Mouse (Mus musculus): ENCODE data around the gene Gm9117. TPM values are rescaled to one million over a fixed set of nuclear protein-coding genes. Genes with fewer than 3 reads are reported as not detected.
"Not testable (repeated sequence)": the region's sequence is repeated elsewhere in the genome, so short reads cannot be mapped to it uniquely, and the experiment has no call there.

Gene Gm9117
- not detected in 2 replicates for polyA plus RNA-seq (2015; fragmentation: Nextera tagmentation; extraction: Ambion mirVana)

- H3K9me3 ChIP-seq (replicated peaks); H3K4me2 ChIP-seq; ATAC-seq (ENCODE audit: insufficient read depth); H3K4me3 ChIP-seq (replicated peaks); H3K36me3 ChIP-seq (replicated peaks); H3K27me3 ChIP-seq; H3K9ac ChIP-seq; H3K4me1 ChIP-seq (replicated peaks); H3K27ac ChIP-seq (replicated peaks): not testable (repeated sequence)
- WGBS (ENCODE audit: insufficient replicate concordance): 55% methylated on average over 4 of the region's 4 CpGs
Measured at GRCm38 (mm10) chr3:93943443-93943842, at the start of gene Gm9117. TSS of gene Gm9117 (minus strand) at chr3:93943543.

GRCm38 (mm10) chr3:93968938-93969337 is 25.6 kb upstream of the Gm9117 start:
- not testable (repeated sequence) for ATAC-seq (ENCODE audit: insufficient read depth); H3K4me3 ChIP-seq (replicated peaks); H3K9me3 ChIP-seq (replicated peaks); H3K4me2 ChIP-seq; H3K27me3 ChIP-seq; H3K4me1 ChIP-seq (replicated peaks); H3K9ac ChIP-seq; H3K36me3 ChIP-seq (replicated peaks); H3K27ac ChIP-seq (replicated peaks)
- WGBS (ENCODE audit: insufficient replicate concordance): 59% methylated on average over 6 of the region's 6 CpGs

- WGBS (ENCODE audit: insufficient replicate concordance): 31% methylated on average over 2 of the region's 4 CpGs
- H3K36me3 ChIP-seq (replicated peaks): not testable (repeated sequence)
Measured at GRCm38 (mm10) chr3:93961214-93961613, 17.9 kb upstream of the Gm9117 start, which contains the start of gene Tdpoz5. TSS of gene Tdpoz5 (minus strand) at chr3:93961314.

DNA sequence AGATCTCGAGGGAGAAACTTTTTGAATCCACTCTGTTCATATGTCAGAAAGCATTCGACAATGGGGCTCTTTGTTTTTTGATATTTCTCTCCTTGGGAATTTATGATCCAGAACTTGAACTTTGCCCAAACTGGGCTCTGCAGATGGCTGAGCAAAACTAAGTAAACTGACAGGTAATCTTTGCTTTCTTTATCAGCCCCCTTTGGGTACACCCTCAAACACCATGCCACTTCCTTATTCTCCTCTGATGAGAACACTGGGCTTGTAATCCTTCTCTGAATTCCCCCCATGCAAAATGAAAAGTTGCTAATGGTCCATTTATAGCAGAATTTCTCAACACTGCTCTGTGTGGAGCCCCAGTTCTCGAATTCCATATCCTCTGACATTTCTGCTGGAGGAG is 5.0 kb downstream of the Gm9117 start:
- not testable (repeated sequence) for ATAC-seq (ENCODE audit: insufficient read depth); H3K27ac ChIP-seq (replicated peaks); H3K9ac ChIP-seq; H3K36me3 ChIP-seq (replicated peaks); H3K4me1 ChIP-seq (replicated peaks); H3K27me3 ChIP-seq; H3K4me2 ChIP-seq; H3K4me3 ChIP-seq (replicated peaks); H3K9me3 ChIP-seq (replicated peaks)
- WGBS (ENCODE audit: insufficient replicate concordance): 50% methylated on average over 1 of the region's 3 CpGs

More at GRCm38 (mm10) chr3:93961214-93961613, 17.9 kb upstream of the Gm9117 start, which contains the start of gene Tdpoz5:
- H3K9ac ChIP-seq; H3K4me3 ChIP-seq (replicated peaks); H3K9me3 ChIP-seq (replicated peaks); H3K27ac ChIP-seq (replicated peaks); H3K27me3 ChIP-seq; ATAC-seq (ENCODE audit: insufficient read depth); H3K4me2 ChIP-seq; H3K4me1 ChIP-seq (replicated peaks): not testable (repeated sequence)

Other genes with a start within 250 kb of the Gm9117 start
- gene Gm5773, start 170.5 kb downstream of the Gm9117 start, polyA plus RNA-seq (2015; fragmentation: Nextera tagmentation; extraction: Ambion mirVana): not detected in 2 replicates
- gene Tdpoz4, start 147.1 kb downstream of the Gm9117 start, polyA plus RNA-seq (2015; fragmentation: Nextera tagmentation; extraction: Ambion mirVana): not detected in 2 replicates
- not detected in 2 replicates for gene Tdpoz3, start 117.5 kb downstream of the Gm9117 start, polyA plus RNA-seq (2015; fragmentation: Nextera tagmentation; extraction: Ambion mirVana)
- gene Tdpoz5, start 17.8 kb upstream of the Gm9117 start, polyA plus RNA-seq (2015; fragmentation: Nextera tagmentation; extraction: Ambion mirVana): not detected in 2 replicates
- gene Gm9125, start 111.3 kb upstream of the Gm9117 start, polyA plus RNA-seq (2015; fragmentation: Nextera tagmentation; extraction: Ambion mirVana): not detected in 2 replicates
- gene Gm10697, start 129.1 kb upstream of the Gm9117 start, polyA plus RNA-seq (2015; fragmentation: Nextera tagmentation; extraction: Ambion mirVana): not detected in 2 replicates
- gene Gm10696, start 234.7 kb upstream of the Gm9117 start, polyA plus RNA-seq (2015; fragmentation: Nextera tagmentation; extraction: Ambion mirVana): not detected in 2 replicates

Measured in liver, embryonic 15.5 days (tissue).